In genomic region chr4:136786453-136787276, GRCm38 (mm10) we compare ENCODE assay signal across 14 mouse cellular contexts. TPM values are rescaled to one million over a fixed set of nuclear protein-coding genes. Genes with fewer than 3 reads are reported as not detected.
A peak's percentile ranks its signal among the peaks of the same experiment; 100 is the strongest.
DNase-seq lines count a peak whose midpoint lies in the region; ATAC-seq lines count a peak whose summit lies in the region.
"Had no signal": no experiment of that assay in that cellular context is flagged by ENCODE, and none has a peak within 500 bp of the region (broad histone marks: within the 10 kb centered on the region; RNA-seq: fewer than 3 reads in every experiment).

No protein-coding gene starts in this region.

- no peaks in the 10 kb centered on the region for H3K9me3 ChIP-seq in hindbrain, embryonic 14.5 days (ENCODE audit: control insufficient read depth, low read length)
- H3K9me3 ChIP-seq in midbrain, embryonic 13.5 days = no peaks in the 10 kb centered on the region
- H3K9me3 ChIP-seq in liver, embryonic 11.5 days (ENCODE audit: control insufficient read depth, low read length) = no peaks in the 10 kb centered on the region
- H3K9me3 ChIP-seq: limb, embryonic 12.5 days had no signal

- H3K36me3 ChIP-seq in hindbrain, embryonic 14.5 days (replicated peaks; ENCODE audit: control insufficient read depth, insufficient read depth) = no peaks in the 10 kb centered on the region
- H3K36me3 ChIP-seq in midbrain, embryonic 13.5 days = peaks cover 5% of the 10 kb centered on the region
- H3K36me3 ChIP-seq in liver, embryonic 11.5 days (ENCODE audit: control insufficient read depth, insufficient read depth, low read length) = no peaks in the 10 kb centered on the region

- ATAC-seq in hindbrain, embryonic 14.5 days (ENCODE audit: low FRiP score) = peak; percentile 47
- ATAC-seq in midbrain, embryonic 13.5 days = peak; percentile 53
- ATAC-seq in liver, embryonic 11.5 days (replicated peaks; ENCODE audit: low FRiP score) = no peak

- H3K27me3 ChIP-seq in hindbrain, embryonic 14.5 days (ENCODE audit: control insufficient read depth, insufficient read depth, low read length) = no peaks in the 10 kb centered on the region
- no peaks in the 10 kb centered on the region for H3K27me3 ChIP-seq in midbrain, embryonic 13.5 days
- no peaks in the 10 kb centered on the region for H3K27me3 ChIP-seq in liver, embryonic 11.5 days (replicated peaks; ENCODE audit: control insufficient read depth, insufficient read depth, low read length)
- H3K27me3 ChIP-seq: limb, embryonic 12.5 days had no signal

- H3K4me3 ChIP-seq in hindbrain, embryonic 14.5 days (replicated peaks; ENCODE audit: low read length) = no peak overlapping the region
- no peak overlapping the region for H3K4me3 ChIP-seq in midbrain, embryonic 13.5 days (replicated peaks)
- no peak overlapping the region for H3K4me3 ChIP-seq in liver, embryonic 11.5 days (ENCODE audit: low read depth, low read length)
- H3K4me3 ChIP-seq: limb, embryonic 12.5 days had no signal

- no peak overlapping the region for H3K4me2 ChIP-seq in hindbrain, embryonic 14.5 days (replicated peaks)
- no peak overlapping the region for H3K4me2 ChIP-seq in midbrain, embryonic 13.5 days (replicated peaks)
- no peak overlapping the region for H3K4me2 ChIP-seq in liver, embryonic 11.5 days
- H3K4me2 ChIP-seq: limb, embryonic 12.5 days had no signal

- H3K4me1 ChIP-seq in hindbrain, embryonic 14.5 days (replicated peaks; ENCODE audit: control insufficient read depth, insufficient read depth, low read length) = peaks cover 41% of the 10 kb centered on the region
- H3K4me1 ChIP-seq in midbrain, embryonic 13.5 days (replicated peaks) = peaks cover 86% of the 10 kb centered on the region
- peaks cover 3% of the 10 kb centered on the region; the same call in 1 of the 2 replicates for H3K4me1 ChIP-seq in liver, embryonic 11.5 days (replicated peaks; ENCODE audit: control insufficient read depth, insufficient read depth, low read length)

- DNase-seq in frontal cortex, adult 2 months (ENCODE audit: extremely low spot score in 1 of 2, low spot score in 1 of 2) = peak; percentile 22 to 72
- no peak for DNase-seq in frontal cortex, postnatal 14 days (ENCODE audit: low spot score in 2 of 2)
- no peak for DNase-seq in hindbrain, embryonic 14.5 days (ENCODE audit: low spot score)
- peak; percentile 44 for DNase-seq in right cerebral cortex, postnatal 25 days
- DNase-seq in liver, embryonic 11.5 days (ENCODE audit: low spot score) = no peak
- no peak for DNase-seq in urinary bladder, postnatal 25 days (ENCODE audit: low spot score)
- DNase-seq in heart, postnatal 36 days = no peak
- DNase-seq: adrenal gland, postnatal 14 days; kidney, postnatal 25 days; lung, postnatal 10 days; thymus, postnatal 4 days had no signal

- intact Hi-C loops in heart, postnatal 36 days (cut with DNase I) = no loop called here

- no peak overlapping the region; the same call in 1 of the 2 replicates for H3K27ac ChIP-seq in hindbrain, embryonic 14.5 days
- peak overlapping the region; percentile 67 for H3K27ac ChIP-seq in midbrain, embryonic 13.5 days
- H3K27ac ChIP-seq in liver, embryonic 11.5 days (ENCODE audit: low read depth, low read length) = no peak overlapping the region
- H3K27ac ChIP-seq: limb, embryonic 12.5 days had no signal

- no peak overlapping the region for H3K9ac ChIP-seq in hindbrain, embryonic 14.5 days
- no peak overlapping the region for H3K9ac ChIP-seq in midbrain, embryonic 13.5 days (replicated peaks)
- no peak overlapping the region for H3K9ac ChIP-seq in liver, embryonic 11.5 days (ENCODE audit: low read depth, low read length)

- 26% methylated on average over 26 of the region's 26 CpGs for WGBS in hindbrain, embryonic 14.5 days
- WGBS in midbrain, embryonic 13.5 days = 31% methylated on average over 26 of the region's 26 CpGs
- WGBS in liver, embryonic 11.5 days = 56% methylated on average over 25 of the region's 26 CpGs

RNA-seq across cellular contexts. Expression of gene Ephb2, which starts 49.1 kb away (rescaled TPM):
- polyA plus RNA-seq in frontal cortex, adult 2 months (2012; rRNA removed) = 7.3 and 8.9 TPM in 2 replicates
- polyA plus RNA-seq in hindbrain, embryonic 14.5 days (2014; fragmentation: Nextera tagmentation; extraction: Ambion mirVana) = 26.6 and 28.1 TPM in 2 replicates
- 20.3 and 25.0 TPM in 2 replicates for polyA plus RNA-seq in midbrain, embryonic 13.5 days (2015; fragmentation: Nextera tagmentation; extraction: Ambion mirVana)
- polyA plus RNA-seq in liver, embryonic 11.5 days (2014; fragmentation: Nextera tagmentation; extraction: Ambion mirVana) = 4.8 and 5.1 TPM in 2 replicates
- under 1 TPM; 0.16 to 0.39 TPM for total RNA-seq in heart, postnatal 36 days (2021)
- total RNA-seq: neutrophil, adult 5-6 weeks had no signal

Comparison
In these comparisons a context has a peak if more than half of its experiments do, and no peak if none do; other contexts are left out.
1. DNase-seq: peak in frontal cortex, adult 2 months (2 of 2) and right cerebral cortex, postnatal 25 days (single experiment); none in frontal cortex, postnatal 14 days (0 of 2), hindbrain, embryonic 14.5 days (single experiment), liver, embryonic 11.5 days (single experiment), urinary bladder, postnatal 25 days (single experiment) and heart, postnatal 36 days (0 of 2).